Mouse (Mus musculus): ENCODE measurements around the gene Exosc2.

GRCm38 (mm10) chr2:31639901-31640608 is 30.5 kb upstream of the Exosc2 start, which contains the start of gene Prdm12:
- no peak for TF ChIP-seq CHD2 (IDR thresholded peaks at IDR 0.05; ENCODE audit: low read depth, low read length)
- no peak for TF ChIP-seq MAFK (IDR thresholded peaks at IDR 0.05; ENCODE audit: insufficient read depth, low read depth, low read length)

Measured in ES-E14 (cell line).